Mouse (Mus musculus) cortical plate, adult 2 months (tissue): Measurements from ENCODE around the gene Nkpd1.

Source experiments
- CTCF ChIP-seq: fragments of 200-500 bp; IDR thresholded peaks from 2 replicates; pipeline ENCODE4 v1.5.1; 2011; ENCODE audit warnings: mild to moderate bottlenecking, control low read depth, low read length; ENCODE audit not compliant: insufficient read depth; ENCODE audit errors: extremely low read depth
- POLR2A ChIP-seq: fragments of 200-500 bp; IDR thresholded peaks from 2 replicates; pipeline ENCODE4 v1.6.1; 2011; ENCODE audit warnings: mild to moderate bottlenecking, low read length, control low read depth; ENCODE audit not compliant: insufficient read depth; ENCODE audit errors: extremely low read depth

- peak; percentile 68; the same call in 1 of the 2 replicates for TF ChIP-seq POLR2A
- no peak for TF ChIP-seq CTCF
These were observed 9.3 kb upstream of the Nkpd1 start, which contains the start of the genes Bloc1s3 and Trappc6a for GRCm38 (mm10) chr7:19508150-19508923.
